Mouse (Mus musculus): Measurements from ENCODE around the gene Tmem252.

- 0 out of 2 replicates have a peak, but pooled peaks have one; percentile 11 for TF ChIP-seq CTCF (IDR thresholded peaks at IDR 0.05; ENCODE audit: extremely low read depth, insufficient read length, insufficient replicate concordance, low read depth, low read length)
- no peak for TF ChIP-seq POLR2A (IDR thresholded peaks at IDR 0.05; ENCODE audit: low read depth, low read length)
Observed at GRCm38 (mm10) chr19:24673762-24674161, at the start of gene Tmem252.
